Mouse (Mus musculus): Measurements from ENCODE around the gene Ess2. TPM values are rescaled to one million over a fixed set of nuclear protein-coding genes. Genes with fewer than 3 reads are reported as not detected.

Ess2 gene
- polyA plus RNA-seq, 1 experiment from 2014 or later, result 12.5 TPM

GRCm38 (mm10) chr16:17875174-17875573 is 36.0 kb downstream of the Ess2 start:
- no peak overlapping the region for H3K27ac ChIP-seq (ENCODE audit: low read depth, low read length)
- H3K9ac ChIP-seq (ENCODE audit: low read depth, low read length), result no peak overlapping the region
- 53% methylated on average over 4 of the region's 4 CpGs for WGBS
- no peak for TF ChIP-seq CTCF (IDR thresholded peaks at IDR 0.05; ENCODE audit: low read depth)
- peaks cover 10% of the 10 kb centered on the region for H3K36me3 ChIP-seq (ENCODE audit: control insufficient read depth, insufficient read depth)
- H3K4me2 ChIP-seq (replicated peaks; ENCODE audit: low read depth), result no peak overlapping the region
- H3K4me1 ChIP-seq (replicated peaks; ENCODE audit: control insufficient read depth, insufficient read depth, low read length), result peaks cover 4% of the 10 kb centered on the region; the same call in 1 of the 2 replicates
- H3K27me3 ChIP-seq (replicated peaks; ENCODE audit: control insufficient read depth, insufficient read depth, low read length), result no peaks in the 10 kb centered on the region
- no peak overlapping the region for H3K4me3 ChIP-seq (ENCODE audit: low read depth, low read length)
- ATAC-seq, result no peak
- no peaks in the 10 kb centered on the region for H3K9me3 ChIP-seq (ENCODE audit: control insufficient read depth)

- ATAC-seq, result no peak
- Histone ChIP-seq H3K9me3 (ENCODE audit: control insufficient read depth) (no peaks in the 10 kb centered on the region), H3K4me1 (replicated peaks; ENCODE audit: control insufficient read depth, insufficient read depth, low read length) (peaks cover 4% of the 10 kb centered on the region; the same call in 1 of the 2 replicates), H3K36me3 (ENCODE audit: control insufficient read depth, insufficient read depth) (peaks cover 19% of the 10 kb centered on the region), H3K27me3 (replicated peaks; ENCODE audit: control insufficient read depth, insufficient read depth, low read length) (no peaks in the 10 kb centered on the region), H3K27ac (ENCODE audit: low read depth, low read length) (no peak overlapping the region), H3K9ac (ENCODE audit: low read depth, low read length) (no peak overlapping the region), H3K4me2 (replicated peaks; ENCODE audit: low read depth) (no peak overlapping the region), H3K4me3 (ENCODE audit: low read depth, low read length) (no peak overlapping the region)
- WGBS, result 51% methylated on average over 4 of the region's 4 CpGs
- no peak for TF ChIP-seq CTCF (IDR thresholded peaks at IDR 0.05; ENCODE audit: low read depth)
Measured at GRCm38 (mm10) chr16:17872995-17873394, 38.2 kb downstream of the Ess2 start.

GRCm38 (mm10) chr16:17871248-17871647 is 39.9 kb downstream of the Ess2 start:
- H3K27me3 ChIP-seq (replicated peaks; ENCODE audit: control insufficient read depth, insufficient read depth, low read length), result no peaks in the 10 kb centered on the region
- H3K4me3 ChIP-seq (ENCODE audit: low read depth, low read length), result no peak overlapping the region
- ATAC-seq, result peak; percentile 72
- no peak overlapping the region for H3K9ac ChIP-seq (ENCODE audit: low read depth, low read length)
- H3K4me1 ChIP-seq (replicated peaks; ENCODE audit: control insufficient read depth, insufficient read depth, low read length), result peaks cover 6% of the 10 kb centered on the region; the same call in 1 of the 2 replicates
- H3K4me2 ChIP-seq (replicated peaks; ENCODE audit: low read depth), result no peak overlapping the region
- WGBS, result 39% methylated on average over 5 of the region's 5 CpGs
- peak; percentile 47 for TF ChIP-seq CTCF (IDR thresholded peaks at IDR 0.05; ENCODE audit: low read depth)
- H3K36me3 ChIP-seq (ENCODE audit: control insufficient read depth, insufficient read depth), result peaks cover 19% of the 10 kb centered on the region
- H3K27ac ChIP-seq (ENCODE audit: low read depth, low read length), result no peak overlapping the region
- H3K9me3 ChIP-seq (ENCODE audit: control insufficient read depth), result no peaks in the 10 kb centered on the region

GRCm38 (mm10) chr16:17865770-17866169 is 45.4 kb downstream of the Ess2 start:
- no peak overlapping the region for H3K4me3 ChIP-seq (ENCODE audit: low read depth, low read length)
- no peak overlapping the region for H3K9ac ChIP-seq (ENCODE audit: low read depth, low read length)
- WGBS, result 37% methylated on average over 6 of the region's 6 CpGs
- TF ChIP-seq CTCF (IDR thresholded peaks at IDR 0.05; ENCODE audit: low read depth), result no peak
- H3K4me1 ChIP-seq (replicated peaks; ENCODE audit: control insufficient read depth, insufficient read depth, low read length), result 0 out of 2 replicates have a peak, but pooled peaks cover 2% of the 10 kb centered on the region
- ATAC-seq, result peak; percentile 92
- H3K27ac ChIP-seq (ENCODE audit: low read depth, low read length), result no peak overlapping the region
- H3K4me2 ChIP-seq (replicated peaks; ENCODE audit: low read depth), result no peak overlapping the region
- no peaks in the 10 kb centered on the region for H3K9me3 ChIP-seq (ENCODE audit: control insufficient read depth)
- no peaks in the 10 kb centered on the region for H3K27me3 ChIP-seq (replicated peaks; ENCODE audit: control insufficient read depth, insufficient read depth, low read length)
- peaks cover 11% of the 10 kb centered on the region; the same call in 1 of the 2 replicates for H3K36me3 ChIP-seq (ENCODE audit: control insufficient read depth, insufficient read depth)

GRCm38 (mm10) chr16:17865293-17865692 is 45.9 kb downstream of the Ess2 start:
- ATAC-seq, result peak; percentile 56

GRCm38 (mm10) chr16:17858592-17858991 is 52.6 kb downstream of the Ess2 start:
- H3K4me2 ChIP-seq (replicated peaks; ENCODE audit: low read depth), result no peak overlapping the region
- no peak overlapping the region for H3K4me3 ChIP-seq (ENCODE audit: low read depth, low read length)
- ATAC-seq, result no peak
- H3K36me3 ChIP-seq (ENCODE audit: control insufficient read depth, insufficient read depth), result peaks cover 59% of the 10 kb centered on the region
- peak; percentile 87 for TF ChIP-seq CTCF (IDR thresholded peaks at IDR 0.05; ENCODE audit: low read depth)
- H3K27ac ChIP-seq (ENCODE audit: low read depth, low read length), result no peak overlapping the region
- no peak overlapping the region for H3K9ac ChIP-seq (ENCODE audit: low read depth, low read length)
- no peaks in the 10 kb centered on the region for H3K27me3 ChIP-seq (replicated peaks; ENCODE audit: control insufficient read depth, insufficient read depth, low read length)
- no peaks in the 10 kb centered on the region for H3K9me3 ChIP-seq (ENCODE audit: control insufficient read depth)
- H3K4me1 ChIP-seq (replicated peaks; ENCODE audit: control insufficient read depth, insufficient read depth, low read length), result no peaks in the 10 kb centered on the region

More at GRCm38 (mm10) chr16:17865293-17865692, 45.9 kb downstream of the Ess2 start:
- Histone ChIP-seq H3K4me2 (replicated peaks; ENCODE audit: low read depth) (no peak overlapping the region), H3K4me1 (replicated peaks; ENCODE audit: control insufficient read depth, insufficient read depth, low read length) (0 out of 2 replicates have a peak, but pooled peaks cover 2% of the 10 kb centered on the region), H3K36me3 (ENCODE audit: control insufficient read depth, insufficient read depth) (peaks cover 10% of the 10 kb centered on the region; the same call in 1 of the 2 replicates), H3K4me3 (ENCODE audit: low read depth, low read length) (no peak overlapping the region), H3K27ac (ENCODE audit: low read depth, low read length) (no peak overlapping the region), H3K9me3 (ENCODE audit: control insufficient read depth) (no peaks in the 10 kb centered on the region), H3K27me3 (replicated peaks; ENCODE audit: control insufficient read depth, insufficient read depth, low read length) (no peaks in the 10 kb centered on the region), H3K9ac (ENCODE audit: low read depth, low read length) (no peak overlapping the region)
- 37% methylated on average over 2 of the region's 2 CpGs for WGBS
- TF ChIP-seq CTCF (IDR thresholded peaks at IDR 0.05; ENCODE audit: low read depth), result no peak

- TF ChIP-seq CTCF (IDR thresholded peaks at IDR 0.05; ENCODE audit: low read depth), result no peak
- WGBS, result 74% methylated on average over 7 of the region's 7 CpGs
- no peaks in the 10 kb centered on the region for H3K4me1 ChIP-seq (replicated peaks; ENCODE audit: control insufficient read depth, insufficient read depth, low read length)
- H3K9ac ChIP-seq (ENCODE audit: low read depth, low read length), result no peak overlapping the region
- no peak for ATAC-seq
- no peak overlapping the region for H3K4me3 ChIP-seq (ENCODE audit: low read depth, low read length)
- H3K36me3 ChIP-seq (ENCODE audit: control insufficient read depth, insufficient read depth), result peaks cover 70% of the 10 kb centered on the region
- no peaks in the 10 kb centered on the region for H3K27me3 ChIP-seq (replicated peaks; ENCODE audit: control insufficient read depth, insufficient read depth, low read length)
- H3K9me3 ChIP-seq (ENCODE audit: control insufficient read depth), result no peaks in the 10 kb centered on the region
- peak overlapping the region; percentile 41; the same call in 1 of the 2 replicates for H3K27ac ChIP-seq (ENCODE audit: low read depth, low read length)
- H3K4me2 ChIP-seq (replicated peaks; ENCODE audit: low read depth), result no peak overlapping the region
Measured at GRCm38 (mm10) chr16:17857157-17857556, 54.0 kb downstream of the Ess2 start.
